Mouse (Mus musculus) erythroid progenitor cell, adult 5-6 weeks (primary cell): ENCODE measurements around the gene Plac9a. TPM values are rescaled to one million over a fixed set of nuclear protein-coding genes. Genes with fewer than 3 reads are reported as not detected.

Source experiments
- ATAC-seq: replicated peaks from 2 replicates; pipeline ENCODE4 v1.8.0; 2016; ENCODE audit warnings: moderate number of reproducible peaks, mild to moderate bottlenecking, moderate TSS enrichment, inconsistent platforms; ENCODE audit not compliant: poor library complexity, low FRiP score, severe bottlenecking
- total RNA-seq, 2 experiments: library from RNA; stranded (forward) in 1 of 2; stranded (reverse) in 1 of 2; fragments of 150-400 nt in 1 of 2; fragments of 186-747, 209-891 nt in 1 of 2; gene quantifications; 2 replicates each; pipeline versions ENCODE4 v1.2.3 to v1.2.4; 2015 to 2017; ENCODE audit warnings: low replicate concordance in 2 of 2

The Plac9a gene
- total RNA-seq, 2 experiments from 2014 or later, result not detected

DNA sequence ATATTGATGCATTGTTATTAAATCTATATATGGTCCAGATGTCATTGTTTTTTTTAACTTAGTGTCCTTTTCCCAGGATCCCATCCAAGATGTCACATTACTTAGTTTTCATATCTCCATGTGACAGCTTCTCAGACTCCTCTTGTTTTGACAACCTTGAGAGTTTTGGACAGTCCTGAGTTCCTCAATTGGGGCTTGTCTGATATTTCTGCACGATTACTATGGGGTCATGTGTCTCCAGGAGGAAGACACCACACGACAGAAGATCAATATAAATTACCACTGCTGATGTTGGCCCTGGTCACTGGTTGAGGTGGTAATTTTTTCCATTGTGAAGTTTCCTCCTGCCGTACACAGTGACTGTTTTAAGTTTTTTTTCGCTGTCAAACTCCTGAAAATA, 61.3 kb downstream of the Plac9a start:
- no peak for ATAC-seq

DNA sequence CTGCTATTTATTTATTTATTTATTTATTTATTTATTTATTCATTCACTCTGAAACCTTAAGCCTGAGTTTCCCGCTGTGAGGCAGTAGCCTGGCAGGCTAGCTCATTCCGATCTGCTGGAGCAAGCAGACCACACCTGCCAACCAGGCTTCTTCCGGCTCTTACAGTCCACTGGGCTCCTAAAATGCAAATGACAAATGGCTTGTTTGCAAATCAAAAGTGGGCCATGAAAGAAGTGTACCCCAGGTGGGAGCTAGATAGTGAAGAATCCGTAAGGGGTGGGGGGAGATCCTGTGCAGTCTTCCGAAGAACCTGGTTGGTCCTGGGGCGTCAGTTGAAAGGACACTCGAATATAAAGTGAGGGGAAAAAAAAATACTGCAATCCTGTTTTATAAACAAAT, 61.9 kb downstream of the Plac9a start:
- no peak for ATAC-seq

DNA sequence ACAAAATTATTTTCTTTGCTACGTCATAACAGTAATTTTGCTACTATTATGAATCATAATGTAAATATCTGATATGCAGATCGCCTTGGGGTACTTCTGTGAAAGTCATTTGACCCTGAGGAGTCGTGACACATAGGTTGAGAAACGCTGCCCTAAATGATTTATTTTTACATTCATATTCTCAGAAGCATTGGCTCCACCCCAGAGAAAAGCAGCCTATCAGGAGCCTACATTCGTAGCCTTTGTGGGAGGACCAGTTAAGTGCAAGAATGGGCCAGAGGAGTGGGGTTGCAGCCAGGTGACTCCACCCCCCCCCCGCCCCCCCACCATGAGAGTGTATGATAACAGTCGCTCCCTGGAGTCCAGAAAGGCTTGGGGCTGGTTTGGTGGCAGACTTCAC, 63.1 kb downstream of the Plac9a start:
- ATAC-seq, result no peak

DNA sequence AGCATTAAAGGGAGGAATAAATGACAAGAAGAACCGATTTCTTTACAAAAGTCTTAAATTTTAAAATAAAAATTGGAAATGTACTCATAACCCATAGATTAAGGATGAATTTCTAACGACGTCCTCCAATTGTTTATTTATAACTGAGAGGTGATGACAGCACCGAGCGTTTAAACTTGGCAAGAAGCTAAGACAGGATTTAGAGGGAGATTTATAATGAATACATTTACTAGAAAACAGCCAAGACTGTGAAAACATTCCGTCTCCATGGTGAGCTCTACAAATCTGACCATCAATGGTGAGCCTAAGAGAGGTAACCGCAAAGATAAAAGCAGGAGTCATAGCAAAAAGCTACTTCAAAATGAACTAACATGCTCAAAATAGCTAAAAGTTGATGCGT, 64.5 kb downstream of the Plac9a start:
- no peak for ATAC-seq

Other genes with a start within 250 kb of the Plac9a start
- 4.2 and 14.1 TPM in 2 replicates for gene Ppif, start 208.9 kb downstream of the Plac9a start, total RNA-seq (2015; ENCODE audit: low replicate concordance)
- 0.91 and 1.9 TPM in 2 replicates for gene Ppif, start 208.9 kb downstream of the Plac9a start, total RNA-seq (2017; ENCODE audit: low replicate concordance)
- 2.5 and 2.9 TPM in 2 replicates for gene Zcchc24, start 134.1 kb downstream of the Plac9a start, total RNA-seq (2015; ENCODE audit: low replicate concordance)
- gene Zcchc24, start 134.1 kb downstream of the Plac9a start, total RNA-seq (2017; ENCODE audit: low replicate concordance), result 0.61 and 1.3 TPM in 2 replicates
- gene Anxa11, start 60.9 kb downstream of the Plac9a start, total RNA-seq (2015; ENCODE audit: low replicate concordance), result 12.3 and 26.0 TPM in 2 replicates
- gene Anxa11, start 60.9 kb downstream of the Plac9a start, total RNA-seq (2017; ENCODE audit: low replicate concordance), result 2.1 and 5.1 TPM in 2 replicates
- 2.9 and 11.3 TPM in 2 replicates for gene Tmem254a, start 24.6 kb upstream of the Plac9a start, total RNA-seq (2015; ENCODE audit: low replicate concordance)
- gene Tmem254a, start 24.6 kb upstream of the Plac9a start, total RNA-seq (2017; ENCODE audit: low replicate concordance), result not detected in 2 replicates
- not detected in 2 replicates for gene Cphx1, start 35.2 kb upstream of the Plac9a start, total RNA-seq (2015; ENCODE audit: low replicate concordance)
- gene Cphx1, start 35.2 kb upstream of the Plac9a start, total RNA-seq (2017; ENCODE audit: low replicate concordance), result not detected in 2 replicates
- not detected in 2 replicates for gene Duxbl1, start 75.5 kb upstream of the Plac9a start, total RNA-seq (2015; ENCODE audit: low replicate concordance)
- gene Duxbl1, start 75.5 kb upstream of the Plac9a start, total RNA-seq (2017; ENCODE audit: low replicate concordance), result not detected in 2 replicates
- gene Gm9780, start 139.6 kb upstream of the Plac9a start, total RNA-seq (2015; ENCODE audit: low replicate concordance), result 1.7 TPM in 1 of 2 replicates, not detected in the other
- gene Gm9780, start 139.6 kb upstream of the Plac9a start, total RNA-seq (2017; ENCODE audit: low replicate concordance), result 0.64 TPM in 1 of 2 replicates, not detected in the other
- gene Tmem254c, start 164.3 kb upstream of the Plac9a start, total RNA-seq (2015; ENCODE audit: low replicate concordance), result 12.6 TPM in 1 of 2 replicates, not detected in the other
- 4.4 TPM in 1 of 2 replicates, not detected in the other for gene Tmem254c, start 164.3 kb upstream of the Plac9a start, total RNA-seq (2017; ENCODE audit: low replicate concordance)
- gene Cphx2, start 178.4 kb upstream of the Plac9a start, total RNA-seq (2015; ENCODE audit: low replicate concordance), result not detected in 2 replicates
- not detected in 2 replicates for gene Cphx2, start 178.4 kb upstream of the Plac9a start, total RNA-seq (2017; ENCODE audit: low replicate concordance)
- not detected in 2 replicates for gene Cphx3, start 179.2 kb upstream of the Plac9a start, total RNA-seq (2015; ENCODE audit: low replicate concordance)
- not detected in 2 replicates for gene Cphx3, start 179.2 kb upstream of the Plac9a start, total RNA-seq (2017; ENCODE audit: low replicate concordance)
- gene Duxbl2, start 215.2 kb upstream of the Plac9a start, total RNA-seq (2015; ENCODE audit: low replicate concordance), result not detected in 2 replicates
- gene Duxbl2, start 215.2 kb upstream of the Plac9a start, total RNA-seq (2017; ENCODE audit: low replicate concordance), result not detected in 2 replicates